Mouse (Mus musculus): ENCODE results near the gene Gm853. TPM values are rescaled to one million over a fixed set of nuclear protein-coding genes. Genes with fewer than 3 reads are reported as not detected.
A peak's percentile ranks its signal among the peaks of the same experiment; 100 is the strongest.

The Gm853 gene
- polyA plus RNA-seq, 1 experiment from 2014 or later: 2.6 TPM

GRCm38 (mm10) chr4:130163391-130163861 is 58.8 kb downstream of the Gm853 start:
- Histone ChIP-seq H3K27me3 (ENCODE audit: insufficient read depth, low read length) (no peaks in the 10 kb centered on the region), H3K4me3 (ENCODE audit: low read length) (peak overlapping the region; percentile 4; the same call in 1 of the 2 replicates), H3K36me3 (ENCODE audit: insufficient read depth, low read length) (no peaks in the 10 kb centered on the region), H3K9ac (replicated peaks; ENCODE audit: low read length) (peak overlapping the region; percentile 22), H3K9me3 (ENCODE audit: low read length) (no peaks in the 10 kb centered on the region), H3K4me1 (ENCODE audit: insufficient read depth, low read length) (peaks cover 36% of the 10 kb centered on the region), H3K27ac (ENCODE audit: low read length) (no peak overlapping the region; the same call in 1 of the 2 replicates), H3K4me2 (replicated peaks; ENCODE audit: low read depth, low read length) (peak overlapping the region; percentile 44)
- ATAC-seq (ENCODE audit: low FRiP score, low TSS enrichment): peak; percentile 36; the same call in 1 of the 2 replicates
- 5% methylated on average over 20 of the region's 20 CpGs for WGBS

- ATAC-seq (ENCODE audit: low FRiP score, low TSS enrichment): no peak
Measured at GRCm38 (mm10) chr4:130161349-130161748, 60.9 kb downstream of the Gm853 start.

More at GRCm38 (mm10) chr4:130161349-130161748, 60.9 kb downstream of the Gm853 start:
- Histone ChIP-seq H3K36me3 (ENCODE audit: insufficient read depth, low read length) (no peaks in the 10 kb centered on the region), H3K9me3 (ENCODE audit: low read length) (no peaks in the 10 kb centered on the region), H3K4me1 (ENCODE audit: insufficient read depth, low read length) (peaks cover 15% of the 10 kb centered on the region), H3K27me3 (ENCODE audit: insufficient read depth, low read length) (no peaks in the 10 kb centered on the region), H3K9ac (replicated peaks; ENCODE audit: low read length) (no peak overlapping the region), H3K4me2 (replicated peaks; ENCODE audit: low read depth, low read length) (no peak overlapping the region), H3K27ac (ENCODE audit: low read length) (no peak overlapping the region), H3K4me3 (ENCODE audit: low read length) (no peak overlapping the region)
- 41% methylated on average over 4 of the region's 4 CpGs for WGBS

Other genes starting within 250 kb of the Gm853 start
- 1.7 and 3.2 TPM in 2 replicates for gene Adgrb2, start 237.5 kb downstream of the Gm853 start, polyA plus RNA-seq (2015; fragmentation: Nextera tagmentation; extraction: Ambion mirVana)
- 41.2 and 48.8 TPM in 2 replicates for gene Col16a1, start 174.6 kb downstream of the Gm853 start, polyA plus RNA-seq (2015; fragmentation: Nextera tagmentation; extraction: Ambion mirVana)
- 85.5 and 90.9 TPM in 2 replicates for gene Pef1, start 119.8 kb downstream of the Gm853 start, polyA plus RNA-seq (2015; fragmentation: Nextera tagmentation; extraction: Ambion mirVana)
- 0.19 and 0.31 TPM in 2 replicates for gene Hcrtr1, start 83.0 kb downstream of the Gm853 start, polyA plus RNA-seq (2015; fragmentation: Nextera tagmentation; extraction: Ambion mirVana)
- 71.2 and 93.4 TPM in 2 replicates for gene Tinagl1, start 47.3 kb downstream of the Gm853 start, polyA plus RNA-seq (2015; fragmentation: Nextera tagmentation; extraction: Ambion mirVana)
- gene Serinc2, start 56.8 kb upstream of the Gm853 start, polyA plus RNA-seq (2015; fragmentation: Nextera tagmentation; extraction: Ambion mirVana): 58.6 and 65.0 TPM in 2 replicates
- gene Fabp3, start 86.2 kb upstream of the Gm853 start, polyA plus RNA-seq (2015; fragmentation: Nextera tagmentation; extraction: Ambion mirVana): 136 and 161 TPM in 2 replicates
- gene Gm10570, start 86.3 kb upstream of the Gm853 start, polyA plus RNA-seq (2015; fragmentation: Nextera tagmentation; extraction: Ambion mirVana): 0.57 TPM in 1 of 2 replicates, not detected in the other
- 63.3 and 64.0 TPM in 2 replicates for gene Zcchc17, start 137.5 kb upstream of the Gm853 start, polyA plus RNA-seq (2015; fragmentation: Nextera tagmentation; extraction: Ambion mirVana)
- 158 and 165 TPM in 2 replicates for gene Snrnp40, start 137.7 kb upstream of the Gm853 start, polyA plus RNA-seq (2015; fragmentation: Nextera tagmentation; extraction: Ambion mirVana)

Data from kidney, embryonic 16.5 days (tissue).